Mouse (Mus musculus) testis, postnatal 10 days (tissue): ENCODE results near the gene Chchd6.

Experiments used
- DNase-seq: peaks from one replicate; pipeline ENCODE4 v3.0.0; 2021; ENCODE audit warnings: low spot score

Gene Chchd6

DNA sequence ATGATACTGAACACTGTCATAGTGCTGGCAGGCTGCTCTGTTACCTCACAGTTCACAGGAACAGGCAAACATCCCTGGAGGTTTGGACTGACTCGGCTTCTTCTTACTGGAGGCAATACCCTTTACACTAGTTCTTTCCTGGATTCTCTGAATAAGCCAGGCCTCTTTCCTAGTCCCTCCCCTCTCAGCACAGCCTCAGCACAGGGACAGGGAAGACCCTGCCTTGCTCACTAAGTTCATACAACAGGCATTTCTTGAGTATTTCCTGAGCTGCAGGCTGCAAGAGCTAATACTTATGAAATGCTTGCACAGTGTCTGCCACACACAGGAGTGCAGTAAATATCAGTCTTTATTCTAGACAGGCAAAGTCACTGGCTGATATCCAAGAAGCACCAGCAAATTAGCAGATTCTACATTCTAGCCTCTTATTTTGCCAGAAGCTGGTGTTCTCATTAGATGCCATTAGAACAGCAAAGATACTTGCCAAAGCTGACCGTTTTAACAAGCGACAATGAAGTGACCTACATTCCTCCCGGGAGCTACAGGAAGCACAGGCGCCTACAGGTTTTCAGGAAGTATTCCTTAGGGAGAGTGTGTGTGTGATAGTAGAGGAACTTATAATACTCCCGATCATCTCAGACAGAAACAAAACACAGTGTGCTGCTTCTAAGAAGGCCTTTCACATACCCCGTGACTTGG, 142.3 kb downstream of the Chchd6 start:
- DNase-seq: no peak

DNA sequence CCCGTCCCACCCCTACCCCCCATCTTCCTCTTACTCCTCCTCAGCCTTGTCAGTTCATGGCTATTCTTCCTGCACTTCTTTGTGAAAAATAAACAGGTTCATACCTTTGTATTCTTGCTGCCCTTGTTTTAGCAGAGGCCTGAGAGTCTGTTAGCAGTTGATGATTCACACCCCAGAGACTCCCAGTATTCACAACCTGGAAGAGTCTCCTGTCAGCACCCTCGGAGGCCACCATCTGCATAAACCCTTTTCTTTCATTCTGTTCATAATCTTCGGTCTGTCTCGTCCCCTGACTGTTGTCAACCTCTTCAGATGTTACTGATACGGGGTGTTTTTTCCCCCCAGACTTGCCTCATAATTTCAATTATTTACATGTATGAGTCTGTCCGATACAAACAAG, 143.1 kb downstream of the Chchd6 start:
- DNase-seq: no peak

DNA sequence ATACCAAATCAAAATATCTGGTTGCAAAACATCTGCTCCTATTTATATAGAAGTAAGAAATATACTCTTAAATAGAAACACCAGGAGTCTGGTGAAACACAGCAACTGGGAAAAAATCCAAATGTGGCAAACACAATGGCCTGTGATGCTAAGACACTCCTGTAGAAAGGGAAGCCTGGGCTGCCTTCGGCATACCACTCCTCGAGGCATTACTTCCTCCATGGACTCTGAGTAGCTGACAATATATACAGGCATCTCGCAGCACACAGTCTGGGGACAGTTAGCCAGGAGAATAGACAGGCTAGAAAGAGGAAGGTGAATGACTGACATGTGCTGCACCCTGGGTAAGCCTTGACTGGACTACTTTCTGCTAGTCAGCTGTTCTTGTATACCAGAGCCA, 146.7 kb downstream of the Chchd6 start:
- no peak for DNase-seq

DNA sequence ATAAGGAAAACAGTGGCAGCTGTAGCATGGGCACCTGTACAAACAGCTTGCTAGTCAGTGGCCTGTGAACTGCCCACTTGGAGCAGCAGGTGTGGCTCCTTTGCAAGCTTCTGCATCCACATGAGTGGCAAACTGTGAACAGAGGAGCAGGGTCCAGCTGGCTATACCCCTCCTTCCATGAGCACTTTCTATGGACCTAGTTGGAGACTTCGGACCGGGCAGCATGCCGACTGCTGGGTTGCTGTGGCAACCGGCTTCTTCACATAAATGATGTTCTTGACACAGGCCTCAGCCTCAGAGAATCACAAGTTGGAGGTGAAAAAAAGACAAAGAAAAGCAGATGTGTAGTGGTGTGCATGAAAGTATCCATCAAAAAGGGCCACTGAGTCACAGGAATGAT, 154.8 kb downstream of the Chchd6 start:
- DNase-seq: no peak

DNA sequence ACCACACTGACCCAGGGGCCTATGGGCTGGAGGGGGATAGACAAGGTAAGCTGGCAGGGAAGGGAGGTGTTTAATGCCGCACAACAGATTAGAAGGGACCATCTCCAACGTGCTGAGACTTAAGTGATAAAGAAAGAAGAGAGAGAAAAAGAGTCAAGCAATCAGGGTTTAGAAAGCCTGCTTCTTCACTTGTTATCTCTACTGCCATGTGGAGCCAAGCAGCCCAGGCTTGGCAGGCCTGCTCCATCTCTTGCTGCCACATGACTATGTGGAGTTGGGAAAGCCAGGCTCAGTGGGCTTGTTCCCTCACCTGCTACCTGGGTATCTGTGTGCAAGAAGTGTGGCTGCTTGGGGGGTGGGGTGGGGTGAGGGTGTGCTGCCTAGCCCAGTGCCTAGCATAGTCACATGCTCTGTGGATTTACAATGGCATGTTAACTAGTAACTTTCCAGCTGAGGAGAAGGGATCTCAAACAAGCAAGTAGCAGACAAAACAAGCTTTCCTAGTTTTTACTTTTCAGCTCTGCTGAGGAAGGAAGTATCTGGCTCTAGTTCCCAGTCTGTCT, 163.5 kb downstream of the Chchd6 start:
- DNase-seq: no peak

DNA sequence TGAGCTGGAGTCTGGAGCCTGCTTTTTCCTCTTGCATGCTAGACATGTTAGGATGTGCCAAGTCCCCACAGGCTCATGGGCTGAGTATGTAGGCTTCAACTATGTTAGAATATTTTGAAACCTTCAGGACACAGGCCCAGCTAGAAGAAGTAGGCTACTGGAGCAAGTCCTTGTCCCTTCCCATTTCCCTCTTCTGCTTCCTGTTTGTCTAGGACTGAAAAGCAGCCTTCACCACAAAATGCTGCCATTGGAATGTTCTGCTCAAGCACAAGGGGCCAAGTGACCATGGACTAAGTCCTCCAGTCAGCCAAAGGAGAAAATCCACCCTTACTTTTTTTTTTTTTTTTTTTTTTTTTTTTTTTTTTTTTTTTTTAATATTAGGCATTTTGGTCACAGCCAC, 164.7 kb downstream of the Chchd6 start:
- DNase-seq: no peak

DNA sequence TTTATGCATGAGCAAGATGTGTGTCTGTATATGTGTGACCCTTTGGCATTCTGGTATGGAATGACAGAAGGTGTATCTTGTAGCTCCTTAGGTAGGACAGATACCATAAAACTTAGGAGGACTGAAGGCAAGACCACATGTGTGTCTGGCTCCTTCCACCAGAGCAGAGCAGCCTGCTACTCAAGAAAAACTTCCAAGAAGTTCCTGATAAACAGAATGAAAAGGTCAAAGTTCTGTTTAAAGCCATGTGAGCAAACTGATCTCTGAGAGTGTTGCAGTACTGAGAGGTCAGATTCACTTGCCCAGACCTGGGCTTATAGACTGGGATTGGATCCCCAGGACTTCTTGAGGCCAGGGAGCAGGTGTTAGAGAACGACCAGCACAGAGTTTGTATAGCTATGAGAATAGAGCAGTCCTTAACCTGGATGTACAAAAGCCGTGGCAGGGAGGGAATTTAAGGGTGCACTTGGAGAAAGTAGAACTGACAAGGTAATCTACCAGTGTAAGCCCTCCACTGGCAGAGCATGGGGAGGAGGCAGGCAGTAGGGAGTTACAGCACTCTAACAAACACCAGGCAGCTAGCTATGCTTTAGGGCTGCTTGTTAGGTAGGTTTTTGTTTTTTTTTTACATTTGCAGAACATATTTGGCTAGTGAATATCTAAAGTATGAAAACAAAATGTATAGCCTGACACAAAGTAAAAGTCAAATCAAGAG, 166.6 kb downstream of the Chchd6 start:
- DNase-seq: no peak

DNA sequence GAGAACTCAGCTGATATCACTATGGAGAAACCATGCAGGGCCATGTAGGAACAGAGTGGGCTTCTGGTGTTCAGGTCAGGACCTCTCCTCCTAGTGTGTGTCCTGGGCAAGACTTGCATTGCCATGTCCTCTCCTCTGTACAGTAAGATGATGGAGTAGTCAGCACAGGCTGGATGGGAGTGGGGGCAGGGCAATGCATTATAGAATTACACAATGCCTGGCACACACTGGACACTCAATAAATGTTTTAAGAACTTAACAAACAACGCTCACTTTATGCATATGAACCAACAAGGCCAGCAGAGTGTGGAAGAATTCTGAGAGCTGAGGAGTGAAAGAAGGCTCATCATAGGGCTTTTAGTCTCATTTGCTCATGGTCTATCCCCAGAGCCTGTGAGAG, 171.0 kb downstream of the Chchd6 start:
- DNase-seq: no peak

DNA sequence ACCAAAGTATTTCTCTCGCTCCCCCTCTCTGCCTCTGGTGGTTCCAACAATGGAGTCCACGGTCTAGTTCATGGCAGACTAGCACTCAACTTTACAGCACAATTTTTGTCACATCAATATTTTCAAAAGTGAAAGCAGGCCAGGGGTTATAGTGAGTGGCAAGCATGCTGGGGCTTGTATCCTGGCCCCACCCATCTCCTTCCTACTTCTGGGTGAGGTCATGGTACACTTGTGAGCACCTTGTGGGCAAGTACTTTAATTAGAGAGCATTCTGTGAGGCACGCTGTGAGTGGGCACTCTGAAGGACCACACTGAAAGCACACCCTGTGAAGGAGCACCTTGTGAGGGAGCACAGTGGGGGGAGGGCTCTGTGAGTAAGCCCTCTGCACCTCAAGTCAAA, 172.8 kb downstream of the Chchd6 start:
- no peak for DNase-seq

DNA sequence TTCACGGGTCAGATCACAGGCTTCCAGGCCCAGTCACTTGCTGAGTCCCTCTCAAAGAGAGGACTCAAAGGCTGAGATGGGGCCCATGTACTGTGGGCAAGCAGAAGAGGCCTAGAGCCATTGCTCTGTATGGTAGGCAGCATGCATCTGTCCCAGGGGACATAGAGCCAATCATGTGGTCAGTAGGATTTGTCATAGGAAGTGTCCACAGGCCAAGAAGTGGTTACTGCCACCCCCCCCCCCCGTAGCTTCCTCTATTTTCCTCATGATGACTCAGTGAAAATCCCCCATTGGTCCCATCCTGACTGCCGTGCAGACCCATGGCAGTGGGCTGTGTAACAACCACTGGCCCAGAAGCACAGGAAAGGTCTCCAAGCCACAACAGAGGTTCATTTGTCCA, 173.5 kb downstream of the Chchd6 start:
- no peak for DNase-seq

DNA sequence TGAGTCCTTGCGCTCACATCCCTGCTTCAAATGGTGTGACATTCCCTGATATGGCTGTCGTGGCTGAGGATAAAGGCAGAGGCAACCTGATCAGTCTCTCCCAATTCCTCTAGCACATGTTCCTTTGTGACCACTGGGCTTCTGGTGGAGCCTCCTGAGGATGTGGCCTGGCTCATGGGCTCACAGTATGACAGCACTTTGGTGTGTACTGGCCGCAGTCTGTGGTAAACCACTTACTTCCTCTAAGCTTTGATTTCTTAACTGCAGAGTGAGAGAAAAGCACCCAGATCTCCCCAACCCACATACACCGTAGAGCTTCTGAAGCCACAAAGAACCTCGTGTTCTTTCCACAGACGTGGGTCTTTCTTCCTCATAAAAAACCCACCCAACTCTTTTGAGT, 173.9 kb downstream of the Chchd6 start:
- no peak for DNase-seq

DNA sequence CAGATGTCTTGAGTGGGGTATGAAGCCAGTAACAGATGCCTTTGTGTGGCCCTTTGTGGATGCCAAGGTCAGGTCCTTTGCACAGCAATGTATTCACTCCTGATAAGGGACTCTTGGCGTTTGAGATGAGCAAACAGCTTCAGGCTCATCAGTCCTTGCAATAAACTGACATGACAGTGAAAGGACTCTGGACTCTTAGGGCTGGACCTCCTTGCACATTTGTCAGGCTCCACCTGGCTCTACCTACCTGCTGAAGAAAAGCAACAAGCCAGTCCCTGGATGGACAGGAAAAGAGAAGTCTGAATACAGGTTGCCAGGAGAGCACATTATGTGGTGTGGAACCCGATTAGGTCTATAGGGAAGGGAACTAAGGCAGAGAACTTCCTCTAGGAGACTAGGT, 174.7 kb downstream of the Chchd6 start:
- DNase-seq: no peak

DNA sequence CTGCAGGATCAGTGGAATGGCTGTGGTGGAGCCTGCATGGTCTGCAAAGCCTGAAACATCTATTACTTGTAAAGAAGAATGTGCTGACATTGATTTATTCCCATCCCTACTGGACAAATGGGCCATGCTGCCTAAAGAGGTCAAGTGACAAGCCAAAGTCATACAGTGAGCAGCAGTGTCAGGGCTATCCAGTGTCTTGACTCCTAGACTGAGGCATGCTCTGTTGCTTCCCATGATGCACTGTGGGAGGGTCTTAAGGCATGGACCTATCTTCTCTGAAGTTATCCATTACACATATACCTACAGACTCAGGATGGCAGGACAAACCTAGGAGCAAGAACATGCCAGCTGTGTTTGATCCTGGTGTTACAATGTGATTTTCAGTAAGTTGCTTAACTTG, 175.3 kb downstream of the Chchd6 start:
- no peak for DNase-seq

DNA sequence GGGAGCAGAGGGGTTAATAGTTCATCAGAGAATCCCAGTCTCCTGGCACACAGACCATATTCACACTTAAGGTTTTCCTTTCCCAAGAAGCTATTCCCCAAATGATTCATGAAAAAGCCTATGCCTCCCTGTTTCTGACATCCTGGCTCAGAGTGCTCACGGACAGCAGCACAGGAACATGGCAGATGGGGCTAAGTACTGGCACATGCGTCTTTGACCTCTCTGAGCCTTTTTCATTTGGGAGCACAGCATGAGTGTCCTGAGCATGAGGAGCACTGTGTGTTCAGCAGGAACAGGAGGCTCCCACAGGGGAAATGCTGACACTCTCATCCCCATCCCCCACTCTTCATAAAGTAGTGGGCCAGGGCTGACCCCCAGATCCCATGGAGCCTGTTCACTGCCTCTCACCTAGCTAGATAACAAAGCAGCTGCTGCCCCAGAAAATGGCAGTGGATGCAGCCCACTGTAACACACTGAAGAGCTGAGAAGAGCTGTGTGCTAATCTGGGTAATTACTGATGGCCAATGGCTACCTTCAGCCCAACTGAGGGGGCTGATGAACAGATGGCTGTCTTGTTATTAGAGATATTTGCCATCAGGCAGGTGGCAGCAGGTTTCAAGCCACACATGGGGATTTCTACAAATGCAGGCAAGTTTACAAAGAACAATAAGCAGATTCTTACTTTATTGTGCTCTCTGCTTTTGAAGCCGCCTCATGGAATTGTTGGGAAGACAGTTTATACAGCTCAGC, 176.2 kb downstream of the Chchd6 start:
- DNase-seq: no peak

DNA sequence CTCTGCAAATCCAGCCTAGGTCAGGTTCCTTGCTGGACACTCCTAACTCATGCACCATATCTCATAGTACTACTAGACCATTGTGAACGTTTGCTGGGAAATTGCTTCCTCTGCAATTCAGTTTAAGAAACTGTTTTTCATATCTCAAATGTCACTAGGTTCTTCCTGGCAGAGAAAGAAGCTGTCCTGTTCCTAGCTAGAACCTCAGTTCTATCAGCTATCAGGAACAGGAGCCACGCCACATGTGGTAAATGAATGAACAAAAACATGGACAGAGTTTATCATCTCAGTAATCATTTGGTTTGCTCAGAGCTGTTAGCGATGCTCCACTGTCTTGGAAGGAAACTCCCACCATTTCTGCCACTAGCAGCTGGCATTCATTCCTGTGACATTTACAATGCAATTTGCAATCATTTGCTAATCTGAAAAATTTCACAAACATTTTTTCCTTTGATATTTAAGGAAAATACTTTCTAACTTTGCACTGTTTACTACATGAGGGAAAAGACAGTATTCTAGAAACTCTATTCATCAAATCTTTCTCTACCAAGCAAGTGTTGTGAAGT, 179.3 kb downstream of the Chchd6 start:
- DNase-seq: no peak

DNA sequence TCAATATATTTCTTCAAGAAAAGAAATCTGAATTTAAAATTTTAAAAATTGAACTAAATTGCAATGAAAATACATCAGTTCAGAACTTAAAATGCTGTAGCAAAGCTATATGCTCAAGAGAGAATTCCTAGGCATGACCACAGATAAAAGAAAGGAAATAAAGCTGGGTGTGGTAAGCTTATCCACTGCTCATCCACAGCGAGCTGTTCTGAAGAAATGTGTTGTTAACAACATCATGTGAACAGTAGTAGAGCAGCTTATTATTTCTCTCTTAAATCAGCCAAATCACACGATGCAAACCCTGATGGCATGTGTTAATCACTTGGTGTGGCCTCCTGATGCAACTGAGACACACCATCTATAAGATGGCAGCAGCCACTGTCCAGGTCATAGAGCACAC, 180.4 kb downstream of the Chchd6 start:
- no peak for DNase-seq

DNA sequence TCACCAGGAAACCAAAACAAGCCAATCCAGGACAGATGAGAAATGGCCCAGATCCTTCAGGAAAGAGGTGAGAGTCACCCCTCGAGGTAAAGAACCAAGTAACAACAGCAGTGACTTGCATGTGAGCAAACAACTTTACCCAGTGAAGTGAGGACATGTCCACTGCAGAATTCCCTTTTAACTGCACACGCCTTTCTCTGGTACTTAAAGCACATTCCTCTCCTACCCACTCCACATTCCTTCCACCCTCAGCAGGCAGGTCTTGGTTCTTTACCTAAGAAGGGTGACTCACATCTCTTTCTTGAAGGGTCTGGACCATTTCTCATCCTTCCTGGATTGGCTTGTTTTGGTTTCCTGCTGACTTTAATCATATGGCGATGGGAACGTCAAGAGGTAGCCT, 181.3 kb downstream of the Chchd6 start:
- DNase-seq: no peak

DNA sequence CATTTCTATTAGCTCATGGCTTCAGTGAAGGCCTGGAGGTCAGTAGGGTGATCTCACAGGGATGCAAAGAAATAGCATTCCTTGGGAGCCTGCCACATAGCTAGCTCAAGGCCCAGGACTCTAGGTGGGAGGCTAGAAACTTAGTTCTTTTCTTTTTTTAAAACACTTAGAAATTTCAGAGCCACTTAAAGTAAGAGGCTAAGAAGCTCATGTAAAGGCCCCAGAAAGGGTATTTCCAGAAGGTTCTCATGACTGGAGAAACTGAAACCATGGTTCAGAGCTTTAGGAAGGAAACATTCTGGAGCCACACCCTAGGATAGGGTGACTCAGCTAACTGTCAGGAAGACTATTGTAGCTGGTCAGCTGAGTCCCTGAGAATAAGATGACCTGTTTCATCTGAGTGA, 182.0 kb downstream of the Chchd6 start:
- DNase-seq: no peak

DNA sequence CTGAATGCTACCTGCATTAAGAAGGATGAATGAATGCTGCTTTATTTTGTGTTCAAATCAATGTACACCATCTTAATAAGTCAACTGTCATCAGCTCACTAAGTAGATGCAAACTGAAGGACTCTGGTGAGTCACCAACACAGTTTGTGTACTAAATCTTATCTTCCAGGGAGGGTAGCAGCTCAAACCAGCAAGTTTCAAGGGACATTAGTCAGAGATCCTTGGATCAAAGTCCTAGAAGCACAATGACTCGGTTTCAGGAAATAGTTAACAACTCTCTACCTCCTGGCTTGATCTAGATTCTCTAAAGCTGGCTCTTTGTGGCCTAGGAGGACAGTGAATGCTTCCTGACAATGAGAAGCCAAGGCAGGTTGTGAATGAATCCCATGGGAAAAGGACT, 182.9 kb downstream of the Chchd6 start:
- no peak for DNase-seq

DNA sequence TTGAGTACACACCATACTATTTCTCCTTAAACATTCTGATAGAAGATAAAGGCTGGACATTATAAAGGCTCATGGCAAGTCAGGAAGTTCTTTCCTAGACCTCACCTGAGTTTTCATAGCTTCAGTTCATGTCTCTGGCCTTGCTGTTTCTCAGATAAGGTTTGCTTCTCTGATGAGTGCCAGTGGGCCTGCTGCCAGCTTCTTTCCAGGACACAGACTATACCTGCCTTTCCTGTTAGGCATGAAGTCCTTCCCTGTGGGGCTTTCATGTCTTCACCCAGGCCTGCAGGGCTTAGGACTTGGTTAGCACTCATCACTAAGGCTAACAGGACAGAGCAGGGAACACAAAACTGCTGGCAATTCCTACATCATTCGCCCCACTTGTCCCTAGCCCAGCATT, 186.4 kb downstream of the Chchd6 start:
- no peak for DNase-seq

DNA sequence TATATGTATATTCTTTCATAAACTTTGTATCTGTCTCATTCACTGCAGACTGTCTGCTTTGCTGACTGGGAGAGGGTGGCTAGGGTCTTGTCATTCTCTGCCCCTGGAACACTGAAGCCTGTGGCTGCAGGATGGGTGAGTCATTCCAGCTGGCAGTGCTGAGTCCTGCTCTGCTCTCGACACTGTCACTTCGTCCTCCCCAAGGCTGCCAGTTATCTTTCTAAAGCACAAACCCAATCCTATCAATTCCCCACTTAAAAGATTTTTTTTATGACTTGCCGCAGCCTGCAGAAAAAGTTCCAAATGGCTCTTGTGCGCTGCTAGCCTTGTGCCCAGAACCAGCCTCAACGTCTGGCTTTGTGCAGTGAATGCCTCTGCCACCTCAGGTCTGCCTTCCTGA, 187.2 kb downstream of the Chchd6 start:
- no peak for DNase-seq

DNA sequence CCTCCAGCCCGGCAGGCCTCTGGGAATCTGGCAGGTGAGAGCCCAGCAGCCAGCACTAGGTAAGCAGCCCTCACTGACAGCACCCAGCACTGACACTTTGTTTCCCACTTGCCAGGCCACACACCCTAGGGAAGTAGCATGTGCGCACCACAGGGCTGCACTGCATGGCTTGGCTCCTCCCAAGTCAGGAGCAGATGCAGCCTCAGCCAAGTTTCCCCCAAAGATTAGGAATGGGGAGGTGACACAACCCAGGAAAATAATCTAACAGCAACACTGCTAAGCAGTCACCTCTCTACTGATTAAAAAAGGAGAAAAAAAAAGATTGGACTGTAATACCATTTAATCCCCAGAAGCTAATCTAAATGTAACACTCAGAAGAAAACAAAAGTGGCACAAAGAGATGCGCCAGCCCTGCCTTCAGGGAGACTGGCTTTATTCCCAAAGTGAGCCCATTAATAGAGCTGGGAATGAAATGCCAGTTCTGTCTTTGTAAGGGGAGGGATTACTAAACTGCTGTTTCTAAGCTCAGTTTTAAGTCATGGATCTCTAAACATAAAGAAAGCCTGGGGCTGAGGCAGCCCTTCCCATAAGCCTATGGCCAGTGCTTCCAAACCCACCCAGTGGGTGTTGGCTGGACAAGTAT, 188.1 kb downstream of the Chchd6 start:
- no peak for DNase-seq
